Mouse (Mus musculus): ENCODE measurements around the gene Epp13. TPM values are rescaled to one million over a fixed set of nuclear protein-coding genes. Genes with fewer than 3 reads are reported as not detected.
"Not testable (repeated sequence)": the region's sequence is repeated elsewhere in the genome, so short reads cannot be mapped to it uniquely, and the experiment has no call there.

Gene Epp13
- polyA plus RNA-seq, 1 experiment = not detected

- H3K4me3 ChIP-seq (ENCODE audit: insufficient read depth, low read length) = no peak overlapping the region
- no peak for TF ChIP-seq CTCF (IDR thresholded peaks at IDR 0.05; ENCODE audit: borderline replicate concordance, insufficient read depth, low read length)
- TF ChIP-seq POLR2A (IDR thresholded peaks at IDR 0.05; ENCODE audit: low read depth, low read length) = no peak
- no peak overlapping the region for H3K27ac ChIP-seq (ENCODE audit: insufficient read depth, low read length)
- H3K4me1 ChIP-seq (ENCODE audit: control insufficient read depth, insufficient read depth, low read length) = peaks cover 2% of the 10 kb centered on the region; the same call in 1 of the 2 replicates
Observed at GRCm38 (mm10) chr7:6284442-6285012, 32.0 kb downstream of the Epp13 start.

GRCm38 (mm10) chr7:6285366-6285765, 32.9 kb downstream of the Epp13 start:
- H3K27ac ChIP-seq (ENCODE audit: insufficient read depth, low read length) = 0 out of 2 replicates have a peak overlapping the region, but pooled peaks have one; percentile 42
- TF ChIP-seq CTCF (IDR thresholded peaks at IDR 0.05; ENCODE audit: borderline replicate concordance, insufficient read depth, low read length) = no peak
- no peak for TF ChIP-seq POLR2A (IDR thresholded peaks at IDR 0.05; ENCODE audit: low read depth, low read length)
- no peak overlapping the region for H3K4me3 ChIP-seq (ENCODE audit: insufficient read depth, low read length)
- peaks cover 2% of the 10 kb centered on the region; the same call in 1 of the 2 replicates for H3K4me1 ChIP-seq (ENCODE audit: control insufficient read depth, insufficient read depth, low read length)

GRCm38 (mm10) chr7:6285842-6286705, 33.6 kb downstream of the Epp13 start, which contains the start of gene Zfp667:
TSS of gene Zfp667 (plus strand) at chr7:6286579.
- H3K4me3 ChIP-seq (ENCODE audit: insufficient read depth, low read length) = peak within 1 kb of the TSS; percentile 54
- H3K4me1 ChIP-seq (ENCODE audit: control insufficient read depth, insufficient read depth, low read length) = peaks cover 2% of the 10 kb centered on the region; the same call in 1 of the 2 replicates
- peak within 1 kb of the TSS; percentile 42 for H3K27ac ChIP-seq (ENCODE audit: insufficient read depth, low read length)
- TF ChIP-seq POLR2A (IDR thresholded peaks at IDR 0.05; ENCODE audit: low read depth, low read length) (peak; percentile 97), CTCF (IDR thresholded peaks at IDR 0.05; ENCODE audit: borderline replicate concordance, insufficient read depth, low read length) (no peak)

- Histone ChIP-seq H3K27ac (ENCODE audit: insufficient read depth, low read length) (no peak overlapping the region), H3K4me1 (ENCODE audit: control insufficient read depth, insufficient read depth, low read length) (peaks cover 2% of the 10 kb centered on the region; the same call in 1 of the 2 replicates), H3K4me3 (ENCODE audit: insufficient read depth, low read length) (peak overlapping the region; percentile 54)
- TF ChIP-seq CTCF (IDR thresholded peaks at IDR 0.05; ENCODE audit: borderline replicate concordance, insufficient read depth, low read length) (no peak), POLR2A (IDR thresholded peaks at IDR 0.05; ENCODE audit: low read depth, low read length) (no peak)
Observed at GRCm38 (mm10) chr7:6286921-6287531, 34.5 kb downstream of the Epp13 start.

- H3K4me1 ChIP-seq (ENCODE audit: control insufficient read depth, insufficient read depth, low read length) = not testable (repeated sequence)
Observed at GRCm38 (mm10) chr7:6291121-6291520, 38.6 kb downstream of the Epp13 start.

GRCm38 (mm10) chr7:6300796-6301195, 48.3 kb downstream of the Epp13 start:
- H3K27ac ChIP-seq (ENCODE audit: insufficient read depth, low read length); H3K4me1 ChIP-seq (ENCODE audit: control insufficient read depth, insufficient read depth, low read length); H3K4me3 ChIP-seq (ENCODE audit: insufficient read depth, low read length): not testable (repeated sequence)

More at GRCm38 (mm10) chr7:6291121-6291520, 38.6 kb downstream of the Epp13 start:
- not testable (repeated sequence) for H3K4me3 ChIP-seq (ENCODE audit: insufficient read depth, low read length); H3K27ac ChIP-seq (ENCODE audit: insufficient read depth, low read length)

- H3K27ac ChIP-seq (ENCODE audit: insufficient read depth, low read length) = no peak overlapping the region
- TF ChIP-seq CTCF (IDR thresholded peaks at IDR 0.05; ENCODE audit: borderline replicate concordance, insufficient read depth, low read length) = no peak
- no peak for TF ChIP-seq POLR2A (IDR thresholded peaks at IDR 0.05; ENCODE audit: low read depth, low read length)
- H3K4me1 ChIP-seq (ENCODE audit: control insufficient read depth, insufficient read depth, low read length) = no peaks in the 10 kb centered on the region
- H3K4me3 ChIP-seq (ENCODE audit: insufficient read depth, low read length) = peak overlapping the region; percentile 82
Observed at GRCm38 (mm10) chr7:6330458-6331232, 78.1 kb downstream of the Epp13 start.

- Histone ChIP-seq H3K4me3 (ENCODE audit: insufficient read depth, low read length) (peak within 1 kb of the TSS; percentile 82), H3K4me1 (ENCODE audit: control insufficient read depth, insufficient read depth, low read length) (no peaks in the 10 kb centered on the region), H3K27ac (ENCODE audit: insufficient read depth, low read length) (peak within 1 kb of the TSS; percentile 60)
- TF ChIP-seq CTCF (IDR thresholded peaks at IDR 0.05; ENCODE audit: borderline replicate concordance, insufficient read depth, low read length) (no peak), POLR2A (IDR thresholded peaks at IDR 0.05; ENCODE audit: low read depth, low read length) (peak; percentile 49)
Observed at GRCm38 (mm10) chr7:6331233-6331956, 78.9 kb downstream of the Epp13 start, which contains the start of gene Zfp583. TSS of gene Zfp583 (minus strand) at chr7:6331285.

Other genes with a start within 250 kb of the Epp13 start
- gene Vmn1r65, start 241.7 kb upstream of the Epp13 start, polyA plus RNA-seq (2011; ENCODE audit: insufficient read length, low read depth, missing spikeins) = not detected in 2 replicates
- 0.18 TPM in 1 of 2 replicates, not detected in the other for gene Nlrp4c, start 207.5 kb upstream of the Epp13 start, polyA plus RNA-seq (2011; ENCODE audit: insufficient read length, low read depth, missing spikeins)
- 14.2 and 19.0 TPM in 2 replicates for gene Zfp787, start 96.7 kb upstream of the Epp13 start, polyA plus RNA-seq (2011; ENCODE audit: insufficient read length, low read depth, missing spikeins)
- 15.2 and 20.9 TPM in 2 replicates for gene Zfp444, start 80.5 kb upstream of the Epp13 start, polyA plus RNA-seq (2011; ENCODE audit: insufficient read length, low read depth, missing spikeins)
- not detected in 2 replicates for gene Galp, start 55.6 kb upstream of the Epp13 start, polyA plus RNA-seq (2011; ENCODE audit: insufficient read length, low read depth, missing spikeins)
- gene Zscan5b, start 30.4 kb upstream of the Epp13 start, polyA plus RNA-seq (2011; ENCODE audit: insufficient read length, low read depth, missing spikeins) = not detected in 2 replicates
- gene Zfp667, start 33.9 kb downstream of the Epp13 start, polyA plus RNA-seq (2011; ENCODE audit: insufficient read length, low read depth, missing spikeins) = 4.1 TPM in 2 replicates
- gene Zfp583, start 78.6 kb downstream of the Epp13 start, polyA plus RNA-seq (2011; ENCODE audit: insufficient read length, low read depth, missing spikeins) = 4.7 and 6.2 TPM in 2 replicates
- 0.82 and 1.4 TPM in 2 replicates for gene Gm3854, start 91.0 kb downstream of the Epp13 start, polyA plus RNA-seq (2011; ENCODE audit: insufficient read length, low read depth, missing spikeins)
- 3.3 and 3.6 TPM in 2 replicates for gene Zfp78, start 110.6 kb downstream of the Epp13 start, polyA plus RNA-seq (2011; ENCODE audit: insufficient read length, low read depth, missing spikeins)
- gene Zfp28, start 130.6 kb downstream of the Epp13 start, polyA plus RNA-seq (2011; ENCODE audit: insufficient read length, low read depth, missing spikeins) = 9.3 and 10.5 TPM in 2 replicates
- not detected in 2 replicates for gene Smim17, start 146.0 kb downstream of the Epp13 start, polyA plus RNA-seq (2011; ENCODE audit: insufficient read length, low read depth, missing spikeins)
- gene Gm20715, start 157.6 kb downstream of the Epp13 start, polyA plus RNA-seq (2011; ENCODE audit: insufficient read length, low read depth, missing spikeins) = not detected in 2 replicates
- gene Olfr1344, start 186.0 kb downstream of the Epp13 start, polyA plus RNA-seq (2011; ENCODE audit: insufficient read length, low read depth, missing spikeins) = not detected in 2 replicates
- not detected in 2 replicates for gene Olfr1336, start 203.5 kb downstream of the Epp13 start, polyA plus RNA-seq (2011; ENCODE audit: insufficient read length, low read depth, missing spikeins)
- not detected in 2 replicates for gene Olfr1346, start 214.4 kb downstream of the Epp13 start, polyA plus RNA-seq (2011; ENCODE audit: insufficient read length, low read depth, missing spikeins)
- not detected in 2 replicates for gene Olfr5, start 234.2 kb downstream of the Epp13 start, polyA plus RNA-seq (2011; ENCODE audit: insufficient read length, low read depth, missing spikeins)
- gene Olfr1347, start 247.0 kb downstream of the Epp13 start, polyA plus RNA-seq (2011; ENCODE audit: insufficient read length, low read depth, missing spikeins) = not detected in 2 replicates